Mouse (Mus musculus) ES-Bruce4 (cell line): Measurements from ENCODE around the gene Dapk2. TPM values are rescaled to one million over a fixed set of nuclear protein-coding genes. Genes with fewer than 3 reads are reported as not detected.

Experiments
- H3K27ac ChIP-seq: 2 replicates; pipeline ENCODE4 v1.5.1; 2012; ENCODE audit warnings: low read length, inconsistent platforms; ENCODE audit not compliant: insufficient read depth
- H3K27me3 ChIP-seq: 2 replicates; pipeline ENCODE4 v1.6.1; 2012; ENCODE audit warnings: mild to moderate bottlenecking, low read length, inconsistent platforms; ENCODE audit not compliant: control insufficient read depth, poor library complexity, insufficient read depth, severe bottlenecking
- H3K36me3 ChIP-seq: 2 replicates; pipeline ENCODE4 v1.6.1; 2012; ENCODE audit warnings: inconsistent platforms, mild to moderate bottlenecking, low read length, moderate library complexity; ENCODE audit not compliant: control insufficient read depth, poor library complexity, insufficient read depth, severe bottlenecking
- H3K4me1 ChIP-seq: one replicate; pipeline ENCODE4 v1.8.1; 2011; ENCODE audit warnings: low read length; ENCODE audit not compliant: control insufficient read depth, insufficient read depth
- H3K4me3 ChIP-seq: 2 replicates; pipeline ENCODE4 v1.5.1; 2011; ENCODE audit warnings: low read depth, mild to moderate bottlenecking, low read length
- H3K9ac ChIP-seq: 2 replicates; pipeline ENCODE4 v1.6.1; 2012; ENCODE audit warnings: low read depth, mild to moderate bottlenecking, inconsistent platforms; ENCODE audit not compliant: poor library complexity, severe bottlenecking
- H3K9me3 ChIP-seq: replicated peaks from 2 replicates; pipeline ENCODE4 v1.6.1; 2012; ENCODE audit warnings: mild to moderate bottlenecking, low read length, inconsistent platforms; ENCODE audit not compliant: control insufficient read depth, poor library complexity, insufficient read depth, severe bottlenecking
- CTCF ChIP-seq: IDR thresholded peaks from one replicate; pipeline ENCODE4 v1.8.1; 2011; ENCODE audit warnings: low read depth, low read length
- EP300 ChIP-seq: IDR thresholded peaks from 2 replicates; pipeline ENCODE4 v1.6.1; 2011; ENCODE audit warnings: low read depth, low read length; ENCODE audit not compliant: insufficient read depth
- POLR2A ChIP-seq: IDR thresholded peaks from one replicate; pipeline ENCODE4 v1.8.1; 2011; ENCODE audit warnings: low read length; ENCODE audit not compliant: insufficient read depth
- polyA plus RNA-seq: library from polyadenylated mRNA; stranded (reverse); fragments of >200 nt; gene quantifications from 2 replicates; pipeline ENCODE4 v1.2.4, GENCODE M21; 2011; ENCODE audit warnings: low read depth; ENCODE audit not compliant: missing spikeins, insufficient read depth, insufficient read length

The Dapk2 gene
- polyA plus RNA-seq, 1 experiment: 0.45 TPM

GRCm38 (mm10) chr9:66217970-66218369 lies 59.9 kb downstream of the Dapk2 start:
- no peaks in the 10 kb centered on the region for H3K36me3 ChIP-seq
- H3K9me3 ChIP-seq: no peaks in the 10 kb centered on the region
- no peak overlapping the region for H3K4me3 ChIP-seq
- H3K27ac ChIP-seq: no peak overlapping the region
- TF ChIP-seq POLR2A: no peak
- no peak for TF ChIP-seq CTCF
- TF ChIP-seq EP300: no peak
- no peak overlapping the region for H3K9ac ChIP-seq
- no peaks in the 10 kb centered on the region for H3K27me3 ChIP-seq
- H3K4me1 ChIP-seq: no peaks in the 10 kb centered on the region

GRCm38 (mm10) chr9:66218917-66219725 lies 61.1 kb downstream of the Dapk2 start:
- H3K4me3 ChIP-seq: no peak overlapping the region
- H3K27me3 ChIP-seq: no peaks in the 10 kb centered on the region
- TF ChIP-seq POLR2A (no peak), EP300 (no peak), CTCF (no peak)
- H3K36me3 ChIP-seq: no peaks in the 10 kb centered on the region
- H3K27ac ChIP-seq: no peak overlapping the region
- H3K4me1 ChIP-seq: no peaks in the 10 kb centered on the region
- no peaks in the 10 kb centered on the region for H3K9me3 ChIP-seq
- H3K9ac ChIP-seq: no peak overlapping the region

- TF ChIP-seq EP300 (no peak), POLR2A (no peak), CTCF (no peak)
- Histone ChIP-seq H3K9me3 (no peaks in the 10 kb centered on the region), H3K9ac (no peak overlapping the region), H3K36me3 (no peaks in the 10 kb centered on the region), H3K27me3 (no peaks in the 10 kb centered on the region), H3K4me1 (peaks cover 2% of the 10 kb centered on the region), H3K27ac (no peak overlapping the region), H3K4me3 (no peak overlapping the region)
Measured at GRCm38 (mm10) chr9:66223872-66224271, 65.8 kb downstream of the Dapk2 start.

- TF ChIP-seq POLR2A: no peak
- no peak for TF ChIP-seq EP300
- TF ChIP-seq CTCF: no peak
- Histone ChIP-seq H3K27me3 (no peaks in the 10 kb centered on the region), H3K36me3 (no peaks in the 10 kb centered on the region), H3K9ac (no peak overlapping the region), H3K4me1 (peaks cover 2% of the 10 kb centered on the region), H3K4me3 (no peak overlapping the region), H3K9me3 (no peaks in the 10 kb centered on the region), H3K27ac (no peak overlapping the region)
Measured at GRCm38 (mm10) chr9:66225737-66226485, 67.9 kb downstream of the Dapk2 start.

- H3K9ac ChIP-seq: no peak overlapping the region
- no peaks in the 10 kb centered on the region for H3K36me3 ChIP-seq
- peaks cover 2% of the 10 kb centered on the region for H3K4me1 ChIP-seq
- H3K9me3 ChIP-seq: no peaks in the 10 kb centered on the region
- no peak overlapping the region for H3K27ac ChIP-seq
- H3K27me3 ChIP-seq: no peaks in the 10 kb centered on the region
- no peak for TF ChIP-seq CTCF
- no peak for TF ChIP-seq POLR2A
- no peak for TF ChIP-seq EP300
- H3K4me3 ChIP-seq: no peak overlapping the region
Measured at GRCm38 (mm10) chr9:66228456-66229151, 70.6 kb downstream of the Dapk2 start.
